Mouse (Mus musculus): Measurements from ENCODE around the gene Pth2. TPM values are rescaled to one million over a fixed set of nuclear protein-coding genes. Genes with fewer than 3 reads are reported as not detected.
A peak's percentile ranks its signal among the peaks of the same experiment; 100 is the strongest.

Gene Pth2
- total RNA-seq, 1 experiment from 2014 or later: not detected

DNA sequence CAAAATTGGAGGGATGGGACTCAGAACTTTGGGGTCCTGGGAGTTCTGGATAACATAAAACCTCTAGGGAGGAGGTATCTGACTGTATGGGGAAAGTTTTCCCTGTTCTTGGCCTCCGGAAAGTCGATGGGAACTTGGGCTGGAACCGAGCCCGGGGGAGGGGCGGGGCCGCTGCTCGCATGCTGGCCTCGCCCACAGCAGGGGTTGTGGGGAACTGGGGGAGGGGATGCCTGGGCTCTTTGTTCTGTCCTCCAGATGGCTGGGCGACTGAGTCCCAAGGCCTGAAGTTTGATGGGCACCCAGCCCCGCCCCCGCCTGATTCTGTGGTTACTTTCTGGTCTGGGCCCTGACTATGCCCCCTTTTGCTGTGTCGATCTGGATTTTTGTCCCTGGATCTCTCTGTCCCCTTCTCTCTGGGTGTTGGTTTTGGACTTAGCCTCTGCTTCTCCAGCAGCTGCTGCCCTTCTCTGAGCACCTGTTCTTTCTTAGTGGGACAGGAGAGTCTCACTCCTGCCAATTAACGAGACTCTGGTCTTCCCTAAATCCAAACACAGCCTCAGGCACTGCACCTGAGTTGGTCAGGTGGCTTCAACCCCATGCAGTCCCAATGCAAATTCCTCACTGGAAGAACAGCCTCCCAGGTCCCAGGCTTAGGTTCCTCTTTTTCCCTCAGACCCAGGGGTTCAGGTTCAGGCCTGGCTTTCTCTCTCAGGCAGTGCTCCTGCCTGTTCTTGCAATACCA lies 35.8 kb downstream of the Pth2 start:
- ATAC-seq (ENCODE audit: extremely low read depth, insufficient number of reproducible peaks, low FRiP score, poor library complexity, severe bottlenecking): no peak

DNA sequence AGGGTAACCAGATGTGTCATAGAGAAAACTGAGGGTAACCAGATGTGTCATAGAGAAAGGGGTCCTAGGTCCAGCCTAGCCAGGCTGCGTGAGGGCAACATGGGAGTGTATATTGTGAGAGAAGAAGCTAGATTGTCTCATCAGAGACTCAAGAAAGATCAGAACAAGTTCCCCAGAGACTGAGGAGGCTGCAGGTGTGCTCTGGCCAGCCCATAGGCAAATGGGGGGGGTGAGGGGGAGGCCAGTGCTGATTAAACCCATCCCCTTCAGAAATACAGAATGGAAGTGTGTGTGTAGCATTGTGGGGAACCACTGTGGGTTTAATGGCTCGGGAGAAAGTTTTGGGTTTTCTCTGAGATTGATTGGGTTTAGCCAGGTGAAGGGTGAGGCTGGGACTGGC lies 40.9 kb downstream of the Pth2 start:
- ATAC-seq (ENCODE audit: extremely low read depth, insufficient number of reproducible peaks, low FRiP score, poor library complexity, severe bottlenecking): no peak

DNA sequence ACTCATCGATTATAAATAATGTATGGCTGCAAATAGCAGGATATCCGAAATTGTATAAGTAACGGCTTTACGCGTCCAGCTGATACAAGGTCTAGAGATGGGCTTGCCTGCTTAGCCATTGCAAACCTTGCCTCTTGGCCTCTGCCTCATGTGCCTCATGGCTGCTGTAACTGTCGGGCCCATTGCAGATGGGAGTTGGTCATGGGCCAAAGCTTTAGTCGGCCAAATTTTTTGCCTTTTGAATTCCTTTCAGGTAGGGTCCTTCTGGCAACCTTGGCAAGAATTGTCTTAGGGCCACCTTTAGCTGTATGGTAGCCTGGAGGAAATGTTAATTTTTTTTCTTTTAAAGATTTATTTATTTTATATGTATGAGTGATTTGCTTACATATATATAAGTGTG lies 44.0 kb downstream of the Pth2 start:
- ATAC-seq (ENCODE audit: extremely low read depth, insufficient number of reproducible peaks, low FRiP score, poor library complexity, severe bottlenecking): no peak

DNA sequence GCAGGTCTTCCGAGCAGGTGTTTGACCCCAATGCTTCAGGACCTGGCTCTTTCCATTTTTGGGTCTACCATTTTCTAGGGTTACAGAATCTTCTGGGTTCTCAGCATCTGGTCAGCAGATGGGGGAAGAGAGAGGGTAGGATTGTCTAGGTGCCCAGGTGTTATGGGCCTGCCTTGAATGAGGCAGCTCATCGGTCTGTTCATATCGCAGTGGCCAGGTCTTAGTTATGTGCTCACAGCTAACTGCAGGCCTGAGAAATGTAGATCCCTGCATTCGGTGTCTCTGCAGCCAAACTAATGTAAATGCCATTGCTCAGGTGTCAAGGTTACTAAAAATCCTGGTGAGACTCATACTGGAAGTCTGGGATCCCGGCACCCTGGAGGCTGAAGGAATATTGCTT lies 45.6 kb downstream of the Pth2 start:
- ATAC-seq (ENCODE audit: extremely low read depth, insufficient number of reproducible peaks, low FRiP score, poor library complexity, severe bottlenecking): no peak

DNA sequence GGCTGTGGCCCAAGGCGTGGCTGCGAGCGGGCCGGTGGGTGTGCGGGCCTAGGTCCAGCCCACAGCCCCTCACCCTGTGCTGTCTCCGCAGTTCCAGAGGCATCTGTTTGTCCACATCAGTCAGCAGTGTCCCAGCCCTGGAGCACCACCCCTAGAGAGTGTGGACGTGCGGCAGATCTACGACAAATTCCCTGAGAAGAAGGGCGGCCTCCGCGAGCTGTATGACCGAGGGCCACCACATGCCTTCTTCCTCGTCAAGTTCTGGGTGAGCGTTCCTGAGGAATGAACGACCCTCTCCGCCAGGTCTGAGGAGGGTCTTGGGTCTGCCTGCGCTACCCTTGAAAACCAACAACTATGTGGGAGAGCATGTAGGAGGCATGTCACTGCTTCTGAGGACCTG lies 47.8 kb downstream of the Pth2 start:
- no peak for ATAC-seq (ENCODE audit: extremely low read depth, insufficient number of reproducible peaks, low FRiP score, poor library complexity, severe bottlenecking)

DNA sequence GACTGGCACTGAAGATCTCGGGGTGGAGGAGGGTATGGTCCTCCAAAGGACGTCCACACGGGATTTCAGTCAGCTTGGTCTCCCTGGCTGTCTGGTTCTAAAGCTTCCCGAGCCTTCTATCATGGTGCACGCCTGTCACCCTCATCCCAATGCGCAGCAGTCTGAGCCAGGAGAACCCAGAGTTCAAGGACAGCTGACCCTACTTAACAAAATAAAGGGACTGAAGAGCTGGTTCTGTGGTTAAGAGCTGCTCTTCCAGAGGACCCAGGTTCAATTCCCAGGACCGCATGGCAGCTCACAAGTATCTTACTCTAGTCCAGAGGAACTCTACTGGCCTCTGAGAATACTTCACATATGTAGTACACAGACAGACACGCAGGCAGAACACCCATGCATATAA lies 48.3 kb downstream of the Pth2 start:
- no peak for ATAC-seq (ENCODE audit: extremely low read depth, insufficient number of reproducible peaks, low FRiP score, poor library complexity, severe bottlenecking)

DNA sequence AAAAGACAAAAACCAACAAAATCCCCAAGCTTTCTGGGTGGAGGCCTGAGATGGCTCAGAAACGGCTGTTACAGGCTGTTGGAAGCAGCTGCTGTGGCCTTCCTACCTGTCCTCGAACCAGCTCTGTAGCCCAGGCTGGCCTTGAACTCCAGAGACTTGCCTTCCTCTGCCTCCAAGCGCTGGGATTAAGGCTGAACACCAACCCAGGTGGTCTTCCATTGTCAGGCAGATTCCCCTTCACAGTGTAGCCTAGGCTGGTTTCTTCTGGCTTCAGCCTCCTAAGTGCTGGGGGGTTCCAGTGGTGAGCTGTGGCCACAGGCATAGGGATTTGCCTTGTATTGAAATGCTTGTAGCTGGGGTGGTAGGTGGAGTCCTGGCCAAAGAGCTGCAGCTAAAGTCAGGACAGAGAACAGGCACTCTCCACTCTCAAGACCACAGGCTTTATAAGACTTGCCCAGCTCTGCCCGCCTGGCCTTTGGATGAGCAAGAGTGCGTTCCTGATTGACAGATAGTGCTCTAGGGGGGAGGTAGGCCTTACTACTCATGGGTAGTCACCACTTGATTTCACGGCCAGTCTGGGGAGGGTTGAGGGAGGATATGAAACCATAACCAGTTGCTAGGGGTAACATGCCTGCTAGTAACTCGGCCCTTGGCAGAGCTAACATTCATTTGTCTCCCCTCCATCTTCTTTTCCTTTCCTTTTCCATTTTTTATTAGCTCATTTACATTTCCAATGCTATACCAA lies 48.8 kb downstream of the Pth2 start:
- peak; percentile 79 for ATAC-seq (ENCODE audit: extremely low read depth, insufficient number of reproducible peaks, low FRiP score, poor library complexity, severe bottlenecking)

DNA sequence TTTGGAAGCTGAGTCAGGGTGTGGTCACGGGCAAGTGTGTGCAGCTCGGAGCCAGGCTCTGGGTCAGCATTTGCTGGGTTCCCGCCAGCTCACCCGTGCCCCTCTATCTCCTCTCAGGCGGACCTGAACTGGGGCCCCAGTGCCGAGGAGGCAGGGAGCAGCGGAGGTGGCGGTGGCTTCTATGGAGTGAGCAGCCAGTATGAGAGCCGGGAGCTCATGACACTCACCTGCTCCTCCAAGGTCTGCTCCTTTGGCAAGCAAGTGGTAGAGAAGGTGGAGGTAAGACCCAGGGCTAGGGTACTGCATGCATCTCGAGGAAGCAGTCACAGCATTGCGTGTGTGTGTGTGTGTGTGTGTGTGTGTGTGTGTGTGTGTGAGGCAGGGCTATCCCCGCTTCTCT lies 50.4 kb downstream of the Pth2 start:
- ATAC-seq (ENCODE audit: extremely low read depth, insufficient number of reproducible peaks, low FRiP score, poor library complexity, severe bottlenecking): no peak

Other genes with a start within 250 kb of the Pth2 start
- not detected in 2 replicates for gene Tsks, start 237.8 kb upstream of the Pth2 start, total RNA-seq (2017)
- gene Cpt1c, start 206.1 kb upstream of the Pth2 start, total RNA-seq (2017): not detected in 2 replicates
- 41.1 and 52.0 TPM in 2 replicates for gene Prmt1, start 194.4 kb upstream of the Pth2 start, total RNA-seq (2017)
- gene Irf3, start 183.3 kb upstream of the Pth2 start, total RNA-seq (2017): 216 and 230 TPM in 2 replicates
- gene Bcl2l12, start 182.3 kb upstream of the Pth2 start, total RNA-seq (2017): 17.8 and 20.9 TPM in 2 replicates
- 35.7 and 39.7 TPM in 2 replicates for gene Scaf1, start 164.6 kb upstream of the Pth2 start, total RNA-seq (2017)
- gene Rras, start 163.0 kb upstream of the Pth2 start, total RNA-seq (2017): 4.9 and 7.1 TPM in 2 replicates
- 7.6 and 10.2 TPM in 2 replicates for gene Prr12, start 128.1 kb upstream of the Pth2 start, total RNA-seq (2017)
- 50.7 and 51.0 TPM in 2 replicates for gene Nosip, start 118.6 kb upstream of the Pth2 start, total RNA-seq (2017)
- 19.8 and 21.8 TPM in 2 replicates for gene Prrg2, start 118.3 kb upstream of the Pth2 start, total RNA-seq (2017)
- 9.2 and 16.1 TPM in 2 replicates for gene Rcn3, start 88.8 kb upstream of the Pth2 start, total RNA-seq (2017)
- 29.6 and 32.2 TPM in 2 replicates for gene Fcgrt, start 77.1 kb upstream of the Pth2 start, total RNA-seq (2017)
- 587 and 609 TPM in 2 replicates for gene Rps11, start 56.6 kb upstream of the Pth2 start, total RNA-seq (2017)
- 2,520 and 3,147 TPM in 2 replicates for gene Rpl13a, start 52.2 kb upstream of the Pth2 start, total RNA-seq (2017)
- gene Gm45713, start 44.8 kb upstream of the Pth2 start, total RNA-seq (2017): 0.58 TPM in 1 of 2 replicates, not detected in the other
- 34.4 and 37.5 TPM in 2 replicates for gene Flt3l, start 44.6 kb upstream of the Pth2 start, total RNA-seq (2017)
- gene Pih1d1, start 26.7 kb upstream of the Pth2 start, total RNA-seq (2017): 33.4 and 38.5 TPM in 2 replicates
- gene Aldh16a1, start 26.4 kb upstream of the Pth2 start, total RNA-seq (2017): 38.3 and 39.7 TPM in 2 replicates
- not detected in 2 replicates for gene Slc17a7, start 17.0 kb upstream of the Pth2 start, total RNA-seq (2017)
- not detected in 2 replicates for gene Gfy, start 1.4 kb upstream of the Pth2 start, total RNA-seq (2017)
- gene Ccdc155, start 23.9 kb downstream of the Pth2 start, total RNA-seq (2017): 0.25 and 0.35 TPM in 2 replicates
- gene Dkkl1, start 31.2 kb downstream of the Pth2 start, total RNA-seq (2017): 1.6 and 2.8 TPM in 2 replicates
- not detected in 2 replicates for gene Tead2, start 34.8 kb downstream of the Pth2 start, total RNA-seq (2017)
- 602 and 650 TPM in 2 replicates for gene Cd37, start 58.1 kb downstream of the Pth2 start, total RNA-seq (2017)
- gene Slc6a16, start 60.1 kb downstream of the Pth2 start, total RNA-seq (2017): 0.12 TPM in 1 of 2 replicates, not detected in the other
- not detected in 2 replicates for gene Slc6a21, start 96.5 kb downstream of the Pth2 start, total RNA-seq (2017)
- 2.6 and 5.2 TPM in 2 replicates for gene Trpm4, start 152.8 kb downstream of the Pth2 start, total RNA-seq (2017)
- not detected in 2 replicates for gene Hrc, start 154.3 kb downstream of the Pth2 start, total RNA-seq (2017)
- not detected in 2 replicates for gene Ppfia3, start 186.0 kb downstream of the Pth2 start, total RNA-seq (2017)
- 0.70 TPM in 1 of 2 replicates, not detected in the other for gene Lin7b, start 189.6 kb downstream of the Pth2 start, total RNA-seq (2017)
- 502 and 563 TPM in 2 replicates for gene Snrnp70, start 214.7 kb downstream of the Pth2 start, total RNA-seq (2017)
- gene Kcna7, start 224.7 kb downstream of the Pth2 start, total RNA-seq (2017): not detected in 2 replicates
- gene Ntf5, start 232.7 kb downstream of the Pth2 start, total RNA-seq (2017): not detected in 2 replicates
- gene Lhb, start 239.8 kb downstream of the Pth2 start, total RNA-seq (2017): not detected in 2 replicates